Mouse (Mus musculus) spleen, postnatal 10 days (tissue): Measurements from ENCODE around the gene Serac1.

Source experiments
- DNase-seq, 2 experiments: peaks; one replicate each; pipeline ENCODE4 v3.0.0; 2021 to 2022; ENCODE audit warnings: low spot score in 2 of 2

Serac1 gene

DNA sequence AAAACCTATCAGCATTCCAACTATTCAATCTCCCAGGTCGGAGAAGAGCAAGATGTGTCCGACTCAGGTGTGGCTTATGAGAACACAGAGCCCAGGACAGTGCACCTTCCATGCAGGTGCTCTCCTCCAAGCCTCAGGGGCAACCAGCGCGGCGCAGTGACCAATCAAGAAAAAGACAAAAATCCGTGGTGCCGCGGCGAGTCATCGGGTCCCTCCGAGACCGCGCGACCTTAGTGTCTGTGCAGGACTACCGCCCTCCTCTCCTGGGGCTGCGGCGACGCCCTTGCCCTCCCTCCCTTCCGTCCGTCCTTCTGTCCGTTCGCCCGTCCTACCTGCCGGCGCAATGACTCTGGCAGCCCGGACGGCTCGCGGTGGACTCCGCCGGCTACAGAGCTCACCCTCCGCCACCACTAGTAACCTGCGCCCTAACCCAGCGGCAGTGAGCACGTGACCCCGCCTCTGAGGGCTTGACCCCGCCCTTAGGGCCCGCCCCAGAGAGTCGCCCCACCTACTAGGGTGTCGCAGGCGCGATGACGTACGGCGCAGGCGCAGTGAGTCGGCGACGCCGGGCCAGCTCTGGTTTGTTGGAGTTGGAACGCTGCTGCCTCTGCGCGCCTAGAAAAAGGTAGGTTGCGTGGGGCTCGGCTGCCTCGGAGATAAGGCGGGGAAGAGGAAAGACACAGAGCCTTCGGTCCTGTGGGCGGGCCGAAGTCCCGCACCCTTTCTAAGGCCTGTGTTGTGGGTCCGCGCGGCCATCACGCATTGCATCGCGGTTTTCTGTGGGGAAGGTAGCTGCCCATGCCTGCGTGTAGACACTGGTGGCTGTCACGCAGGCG, at the start of gene Serac1, which contains the start of gene Gtf2h5:
Serac1 (minus strand) TSS at position 455 of the 836 bp plus-strand sequence.
Gtf2h5 (plus strand) TSS at position 500 of the 836 bp plus-strand sequence.
- peak; percentile 96 to 99 for DNase-seq

DNA sequence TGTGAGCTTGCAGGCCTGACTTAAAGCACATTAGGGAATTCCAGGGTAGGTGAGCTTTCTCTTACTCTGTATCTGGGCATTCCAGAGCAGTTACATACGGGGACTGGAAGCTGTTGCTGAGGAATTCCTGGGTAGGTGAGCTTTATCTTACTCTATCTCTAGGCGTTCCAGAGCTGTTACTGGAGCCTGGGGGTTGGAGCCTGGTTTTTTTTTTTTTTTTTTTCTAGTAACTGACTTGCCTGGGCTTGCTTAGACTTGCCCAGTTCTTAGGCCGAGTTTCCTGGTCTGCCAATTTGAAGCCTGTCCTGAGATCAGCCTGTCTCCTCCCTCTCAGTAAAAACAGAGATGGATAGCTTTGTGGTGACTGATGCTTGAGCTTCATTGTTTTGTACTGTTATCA, 48.5 kb upstream of the Serac1 start:
- DNase-seq = no peak

GRCm38 (mm10) chr17:6125441-6125840, 45.9 kb upstream of the Serac1 start:
- DNase-seq = no peak

DNA sequence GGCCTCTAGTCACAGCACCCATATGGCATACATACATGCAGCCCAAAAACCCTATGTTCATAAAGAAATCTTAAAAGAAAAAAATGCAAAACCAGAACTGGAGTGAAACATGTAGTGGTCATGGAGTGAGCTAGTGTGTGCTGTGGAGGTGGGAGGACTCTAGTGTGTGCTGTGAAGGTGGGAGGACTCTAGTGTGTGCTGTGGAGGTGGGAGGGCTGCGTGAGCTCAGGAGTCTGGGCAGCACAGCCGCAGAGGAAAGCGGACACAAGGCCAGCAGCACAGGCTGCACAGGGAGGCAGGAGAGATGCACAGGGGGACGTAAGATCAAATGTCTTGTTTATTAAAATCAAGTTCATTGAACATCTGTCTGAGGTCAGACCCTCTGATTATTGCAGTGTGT, 44.2 kb upstream of the Serac1 start:
- no peak for DNase-seq

- DNase-seq = no peak
Observed at GRCm38 (mm10) chr17:6118861-6119260, 39.3 kb upstream of the Serac1 start.

DNA sequence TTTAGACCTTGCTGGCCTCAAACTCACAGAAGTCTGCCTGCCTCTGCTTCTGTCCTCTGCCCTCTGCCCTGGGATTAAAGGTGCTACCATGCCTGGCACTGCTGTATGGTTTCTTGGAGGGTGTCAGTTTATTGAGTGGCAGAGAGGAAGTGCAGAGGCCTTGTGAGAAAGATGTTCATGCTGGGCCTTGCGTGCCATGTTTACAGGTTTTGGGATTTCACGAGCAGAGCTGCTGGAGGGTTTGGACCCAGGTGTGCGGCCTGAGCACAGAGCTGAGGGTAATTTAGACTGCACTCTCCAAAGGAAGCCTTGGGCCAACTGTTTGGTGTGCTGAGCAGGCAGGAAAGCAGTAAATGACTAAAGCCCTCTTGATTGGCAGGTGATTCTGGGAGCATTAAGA, 38.4 kb upstream of the Serac1 start:
- no peak for DNase-seq

GRCm38 (mm10) chr17:6117148-6117725, 37.7 kb upstream of the Serac1 start:
- no peak for DNase-seq

GRCm38 (mm10) chr17:6115085-6115484, 35.5 kb upstream of the Serac1 start:
- no peak for DNase-seq

- no peak for DNase-seq
Observed at GRCm38 (mm10) chr17:6113653-6114052, 34.1 kb upstream of the Serac1 start.

DNA sequence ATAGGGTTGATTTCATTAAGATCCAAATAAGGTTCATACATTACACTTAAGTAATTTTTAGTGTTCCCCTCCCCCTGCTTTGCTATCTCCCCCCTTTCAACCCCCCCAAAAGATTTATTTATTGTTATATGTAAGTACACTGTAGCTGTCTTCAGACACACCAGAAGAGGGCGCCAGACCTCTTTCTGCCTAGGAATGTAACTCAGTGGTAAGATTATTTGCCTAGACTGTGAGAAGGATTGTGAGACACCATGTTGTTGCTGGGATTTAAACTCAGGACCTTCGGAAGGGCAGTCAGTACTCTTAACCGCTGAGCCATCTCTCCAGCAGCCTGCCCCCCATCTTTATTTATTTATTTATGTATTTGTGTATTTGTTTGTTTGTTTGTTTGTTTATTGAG, 31.4 kb upstream of the Serac1 start:
- DNase-seq = no peak

DNA sequence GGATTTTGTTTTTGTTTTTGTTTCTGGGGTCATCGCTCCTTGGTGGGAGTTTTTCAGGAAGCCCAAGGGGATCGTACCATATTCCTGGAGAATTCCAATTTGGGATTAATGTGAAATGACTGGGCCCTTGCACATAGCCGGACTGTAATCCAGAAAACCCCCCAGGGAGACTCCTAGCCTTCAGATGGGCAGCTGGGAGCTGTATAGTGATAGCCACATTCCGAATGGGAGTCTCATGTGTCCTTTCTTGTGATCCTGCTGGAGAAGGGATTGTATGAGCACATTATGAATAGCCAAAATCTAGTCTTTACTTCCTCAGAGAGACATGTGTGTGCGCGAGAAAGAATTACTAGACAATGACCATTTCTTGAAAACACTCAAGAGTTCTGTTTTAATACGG, 28.6 kb upstream of the Serac1 start:
- no peak for DNase-seq

GRCm38 (mm10) chr17:6107015-6107601, 27.6 kb upstream of the Serac1 start:
- peak; percentile 28 to 44 for DNase-seq

- peak; percentile 64 to 81 for DNase-seq
Observed at GRCm38 (mm10) chr17:6106361-6107014, 26.9 kb upstream of the Serac1 start, which contains the start of gene Tulp4. Gene Tulp4, plus strand, starts transcription at chr17:6106437.

- no peak for DNase-seq
Observed at GRCm38 (mm10) chr17:6103566-6103965, 24.0 kb upstream of the Serac1 start.

DNA sequence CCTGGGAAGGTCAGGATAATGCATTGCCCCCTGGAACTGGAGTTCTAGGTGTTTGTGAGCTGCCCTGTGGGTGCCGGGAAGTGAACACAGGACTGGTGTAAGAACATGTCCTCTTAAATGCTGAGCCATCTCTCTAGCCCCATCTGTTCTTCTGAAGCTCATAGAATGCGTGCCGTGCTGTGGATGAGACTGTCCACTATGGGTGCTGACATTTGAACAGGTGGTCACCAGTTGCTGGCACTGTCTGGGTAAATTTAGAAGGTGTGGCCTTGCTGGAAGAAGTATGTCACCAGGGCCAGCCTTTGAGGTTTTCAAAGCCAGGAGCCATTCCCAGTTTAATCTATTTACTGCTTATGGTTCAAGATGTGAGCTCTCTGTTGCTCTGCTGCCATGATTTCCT, 22.7 kb upstream of the Serac1 start:
- DNase-seq = no peak

DNA sequence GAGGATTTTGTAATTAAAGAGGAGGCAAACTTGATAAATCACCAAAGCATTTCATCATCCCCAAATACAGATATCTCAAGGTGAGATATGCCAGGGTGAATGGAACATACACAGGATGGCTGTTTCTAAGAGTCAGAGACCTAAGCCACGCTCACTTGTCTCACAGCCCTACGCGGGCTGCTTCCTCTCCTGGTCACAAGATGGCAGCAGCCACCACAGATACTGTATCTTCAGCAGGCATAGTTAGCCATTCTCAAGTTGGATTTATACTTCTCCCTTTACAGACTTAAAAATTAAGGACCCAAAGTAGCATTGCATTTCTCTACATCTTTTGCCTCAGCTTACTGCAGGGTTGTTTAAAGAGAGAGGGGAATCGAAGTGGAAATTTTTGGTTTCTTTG, 18.3 kb upstream of the Serac1 start:
- DNase-seq = peak; percentile 18 to 65

DNA sequence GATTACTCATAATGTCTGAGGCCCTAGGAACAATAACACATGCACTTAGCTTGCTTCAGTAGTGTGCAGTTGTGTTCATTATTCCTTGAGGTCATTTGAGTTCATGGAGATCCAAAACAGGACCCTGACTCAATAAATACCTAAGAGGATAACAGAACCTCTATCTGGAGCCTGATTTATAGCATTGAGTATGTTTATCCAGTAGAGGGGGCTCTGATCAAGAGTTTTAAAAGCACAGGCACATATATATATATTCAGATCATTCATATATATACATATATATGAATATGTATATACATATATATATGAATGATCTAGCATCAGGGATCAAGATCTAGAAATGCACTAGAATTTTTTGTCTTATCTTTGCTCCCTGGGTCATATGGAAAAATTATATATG, 16.0 kb upstream of the Serac1 start:
- DNase-seq = no peak

- no peak for DNase-seq
Observed at GRCm38 (mm10) chr17:6091604-6092003, 12.1 kb upstream of the Serac1 start.

DNA sequence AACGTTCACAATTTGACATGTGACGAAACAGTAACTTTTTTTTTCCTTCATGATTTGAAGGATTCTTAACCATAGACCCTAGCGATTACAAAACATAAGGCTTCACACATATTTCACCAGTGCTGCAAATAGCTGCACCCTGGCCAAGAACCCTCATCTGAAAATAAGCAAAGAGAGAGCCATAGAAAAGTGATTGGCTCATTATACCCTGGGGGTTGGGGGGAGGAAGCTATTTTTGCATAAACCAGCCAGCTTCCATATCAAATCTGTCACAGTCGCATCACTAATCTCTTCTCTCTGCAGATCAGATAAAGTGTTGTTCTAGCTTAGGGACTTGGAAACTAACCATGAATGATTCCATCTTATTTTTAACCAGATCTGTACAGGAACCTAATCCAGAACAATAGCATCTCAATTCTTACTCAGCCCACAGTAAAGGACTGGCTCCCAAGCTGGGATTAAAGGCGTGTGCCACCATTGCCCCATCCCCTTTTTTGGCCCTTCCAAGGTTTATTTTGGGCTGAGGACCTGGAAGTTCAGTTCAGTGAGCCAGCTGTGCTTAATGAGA, 3.9 kb upstream of the Serac1 start:
- no peak for DNase-seq

- no peak for DNase-seq
Observed at GRCm38 (mm10) chr17:6073405-6073804, 6.1 kb downstream of the Serac1 start.

DNA sequence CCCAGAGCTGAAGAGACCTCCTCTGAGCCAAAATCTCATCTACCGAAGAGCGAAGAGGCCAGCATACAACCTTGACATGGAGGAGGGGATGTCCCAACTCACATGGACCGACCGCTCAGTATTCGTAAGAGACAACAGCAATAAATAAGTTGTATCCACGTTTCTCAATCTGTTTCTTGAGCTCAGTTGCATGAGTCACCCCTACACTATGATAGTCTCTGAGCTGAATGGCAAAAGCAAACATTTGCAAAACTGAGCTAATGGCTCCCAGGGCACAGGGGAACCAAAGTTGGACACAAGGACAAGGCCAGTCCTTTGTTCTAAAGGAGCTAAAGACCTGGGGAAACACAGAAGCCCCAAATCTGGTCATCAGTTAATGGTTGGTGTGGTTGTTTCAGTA, 9.7 kb downstream of the Serac1 start:
- DNase-seq = no peak

DNA sequence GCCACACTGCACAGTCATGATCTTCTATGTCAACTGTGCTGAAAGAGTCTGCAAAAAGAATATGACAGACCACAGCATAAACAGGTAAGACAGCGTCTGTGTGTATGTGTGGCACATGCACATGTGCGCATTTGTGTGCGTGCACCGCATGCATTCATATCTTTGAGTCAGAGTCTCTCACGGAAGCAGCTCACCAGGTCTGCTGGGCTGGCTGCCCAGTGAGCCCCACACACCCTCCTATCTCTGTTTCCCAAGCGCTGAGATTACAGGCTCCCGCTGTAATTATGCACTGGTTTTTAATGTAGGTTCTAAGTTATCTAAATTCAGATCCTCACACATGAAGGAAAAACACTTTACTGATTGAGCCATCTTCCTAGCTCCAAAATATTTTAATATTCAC, 11.9 kb downstream of the Serac1 start:
- DNase-seq = no peak
